Mouse (Mus musculus) layer of hippocampus, postnatal 14 days (tissue): Measurements from ENCODE around the gene Gm47429. TPM values are rescaled to one million over a fixed set of nuclear protein-coding genes. Genes with fewer than 3 reads are reported as not detected.
A peak's percentile ranks its signal among the peaks of the same experiment; 100 is the strongest.
"Not testable (repeated sequence)": the region's sequence is repeated elsewhere in the genome, so short reads cannot be mapped to it uniquely, and the experiment has no call there.

Experiments used
- DNase-seq, 2 experiments: peaks; one replicate each; pipeline ENCODE4 v3.0.0; 2021 to 2022; ENCODE audit warnings: low spot score in 2 of 2, mixed read lengths in 1 of 2
- long read RNA-seq, 2 experiments: library from polyadenylated mRNA; stranded (forward); transcript quantifications; one replicate each; pipeline ENCODE4 v2.0.0; 2021
- total RNA-seq, 2 experiments: library from RNA; stranded (reverse); gene quantifications; 2 replicates each; pipeline ENCODE4 v1.2.3; 2021

The Gm47429 gene
- total RNA-seq: not detected
- long read RNA-seq, experiment 1: 0 reads
- long read RNA-seq, experiment 2: 0 reads

- DNase-seq: no peak
Observed at GRCm38 (mm10) chr13:50443812-50444211, at the start of gene Gm47429. TSS of gene Gm47429 (minus strand) at chr13:50443912.

GRCm38 (mm10) chr13:50488510-50488909 is 44.8 kb upstream of the Gm47429 start:
- not testable (repeated sequence) for DNase-seq

- DNase-seq: no peak
Observed at GRCm38 (mm10) chr13:50467007-50467406, 23.3 kb upstream of the Gm47429 start, which contains the start of gene Nutm2. TSS of gene Nutm2 (plus strand) at chr13:50467307.

GRCm38 (mm10) chr13:50464621-50465562 is 21.2 kb upstream of the Gm47429 start:
- no peak for DNase-seq

- not testable (repeated sequence) for DNase-seq
Observed at GRCm38 (mm10) chr13:50460433-50460832, 16.7 kb upstream of the Gm47429 start.

- no peak for DNase-seq
Observed at GRCm38 (mm10) chr13:50453426-50453825, 9.7 kb upstream of the Gm47429 start.

- not testable (repeated sequence) for DNase-seq
Observed at GRCm38 (mm10) chr13:50452266-50452665, 8.6 kb upstream of the Gm47429 start.

- DNase-seq: no peak
Observed at GRCm38 (mm10) chr13:50445261-50445660, 1.5 kb upstream of the Gm47429 start.

- DNase-seq: no peak
Observed at GRCm38 (mm10) chr13:50426686-50427085, 17.0 kb downstream of the Gm47429 start.

- no peak for DNase-seq
Observed at GRCm38 (mm10) chr13:50424517-50424916, 19.2 kb downstream of the Gm47429 start.

GRCm38 (mm10) chr13:50423625-50424209 is 20.0 kb downstream of the Gm47429 start:
- no peak for DNase-seq

GRCm38 (mm10) chr13:50418421-50418820 is 25.3 kb downstream of the Gm47429 start:
- DNase-seq: no peak

GRCm38 (mm10) chr13:50417389-50418183 is 26.1 kb downstream of the Gm47429 start, which contains the start of gene Fbxw17:
TSS of gene Fbxw17 (plus strand) at chr13:50417864.
- peak; percentile 68 to 75 for DNase-seq

Other genes with a start within 250 kb of the Gm47429 start
- gene Gm906, start 193.6 kb downstream of the Gm47429 start, total RNA-seq: not detected
- gene Fbxw17, start 26.0 kb downstream of the Gm47429 start, total RNA-seq: 10 to 100 TPM; 13.6 to 18.4 TPM
- gene Nutm2, start 23.4 kb upstream of the Gm47429 start, total RNA-seq: not detected
- not detected for gene Gm904, start 199.3 kb upstream of the Gm47429 start, total RNA-seq